Mouse (Mus musculus) kidney, embryonic 15.5 days (tissue): ENCODE results near the gene Nt5c1b. TPM values are rescaled to one million over a fixed set of nuclear protein-coding genes. Genes with fewer than 3 reads are reported as not detected.

ENCODE experiments used
- ATAC-seq: fragments of 200-750 bp; cut with Nextera tagmentation; replicated peaks from 2 replicates; pipeline ENCODE4 v1.8.0; 2017; ENCODE audit warnings: moderate TSS enrichment; ENCODE audit not compliant: low FRiP score
- H3K27ac ChIP-seq: fragments of 300-500 bp; sonication (generic); 2 replicates; pipeline ENCODE4 v1.5.1; 2015; ENCODE audit warnings: mild to moderate bottlenecking, inconsistent platforms
- H3K27me3 ChIP-seq: fragments of 300-500 bp; sonication (generic); 2 replicates; pipeline ENCODE4 v1.6.1; 2015; ENCODE audit warnings: inconsistent platforms
- H3K36me3 ChIP-seq: fragments of 300-500 bp; sonication (generic); 2 replicates; pipeline ENCODE4 v1.6.1; 2015; ENCODE audit warnings: inconsistent platforms
- H3K4me1 ChIP-seq: fragments of 300-500 bp; sonication (generic); 2 replicates; pipeline ENCODE4 v1.6.1; 2015; ENCODE audit warnings: inconsistent platforms
- H3K4me2 ChIP-seq: fragments of 300-500 bp; sonication (generic); 2 replicates; pipeline ENCODE4 v1.6.1; 2015; ENCODE audit warnings: moderate library complexity, mild to moderate bottlenecking, inconsistent platforms
- H3K4me3 ChIP-seq: fragments of 300-500 bp; sonication (generic); replicated peaks from 2 replicates; pipeline ENCODE4 v1.5.1; 2015; ENCODE audit warnings: mild to moderate bottlenecking, inconsistent platforms
- H3K9ac ChIP-seq: fragments of 300-500 bp; sonication (generic); 2 replicates; pipeline ENCODE4 v1.6.1; 2015; ENCODE audit warnings: mild to moderate bottlenecking, inconsistent platforms
- H3K9me3 ChIP-seq: fragments of 300-500 bp; sonication (generic); replicated peaks from 2 replicates; pipeline ENCODE4 v1.6.1; 2016; ENCODE audit warnings: inconsistent platforms
- WGBS: fragments of 180-500 bp; shearing (Covaris S2); methylation state at CpG from one replicate; pipeline ENCODE4 v1.1.7; 2015; ENCODE audit warnings: mixed read lengths; 5-methylcytosine and 5-hydroxymethylcytosine counted together
- polyA plus RNA-seq: library from polyadenylated mRNA; unstranded; fragments of >200 nt; fragmentation: Nextera tagmentation; extraction: Ambion mirVana; gene quantifications from 2 replicates; pipeline ENCODE4 v1.2.1, GENCODE M21; 2015

Gene Nt5c1b
- polyA plus RNA-seq, 1 experiment from 2014 or later: not detected

DNA sequence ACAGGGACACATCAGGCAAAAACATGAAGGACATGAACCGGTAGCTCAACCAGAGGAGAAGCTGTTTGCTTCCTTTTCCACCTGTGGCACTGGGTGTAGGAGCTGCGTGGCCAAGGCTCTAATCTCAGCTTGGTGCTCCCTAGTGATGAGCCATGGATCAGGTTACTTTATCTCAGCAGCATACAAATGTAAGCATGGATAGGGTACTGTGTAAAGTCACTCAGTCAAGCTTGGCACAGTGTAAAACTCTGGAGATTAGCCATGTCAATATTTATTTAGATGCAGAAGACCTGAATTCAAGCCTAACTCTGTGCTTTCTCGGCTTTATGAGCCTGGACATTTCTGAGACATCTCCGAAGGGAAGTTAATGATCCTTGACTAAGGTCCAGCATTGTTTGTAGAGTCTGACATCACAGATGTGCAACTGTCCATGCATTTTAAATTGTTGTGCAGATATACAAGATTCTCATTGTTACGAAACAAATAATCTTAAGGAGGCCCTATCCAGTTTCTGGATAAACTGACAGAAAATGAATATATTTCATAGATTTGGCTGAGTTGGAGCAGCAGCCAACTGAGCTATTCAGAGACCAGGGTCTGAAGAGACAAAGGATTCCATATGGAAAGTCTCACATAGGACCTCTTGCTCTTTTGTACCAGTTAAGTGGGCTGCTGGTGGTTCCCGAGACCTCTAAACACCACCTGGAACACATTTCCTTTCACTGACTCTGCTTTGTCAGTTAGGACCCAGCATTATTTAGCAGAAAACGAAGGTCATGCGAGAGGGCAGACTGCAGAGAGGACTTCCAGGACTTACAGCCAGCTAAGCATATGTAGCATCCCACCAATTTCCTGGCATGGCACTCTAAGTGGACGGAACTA lies 56.5 kb downstream of the Nt5c1b start:
- peak overlapping the region; percentile 45 for H3K27ac ChIP-seq
- no peak overlapping the region for H3K9ac ChIP-seq
- no peaks in the 10 kb centered on the region for H3K36me3 ChIP-seq
- no peak overlapping the region for H3K4me3 ChIP-seq
- H3K4me1 ChIP-seq: no peaks in the 10 kb centered on the region
- no peak overlapping the region for H3K4me2 ChIP-seq
- ATAC-seq: peak; percentile 87
- H3K27me3 ChIP-seq: no peaks in the 10 kb centered on the region
- WGBS: 42% methylated on average over 9 of the region's 9 CpGs
- H3K9me3 ChIP-seq: no peaks in the 10 kb centered on the region

DNA sequence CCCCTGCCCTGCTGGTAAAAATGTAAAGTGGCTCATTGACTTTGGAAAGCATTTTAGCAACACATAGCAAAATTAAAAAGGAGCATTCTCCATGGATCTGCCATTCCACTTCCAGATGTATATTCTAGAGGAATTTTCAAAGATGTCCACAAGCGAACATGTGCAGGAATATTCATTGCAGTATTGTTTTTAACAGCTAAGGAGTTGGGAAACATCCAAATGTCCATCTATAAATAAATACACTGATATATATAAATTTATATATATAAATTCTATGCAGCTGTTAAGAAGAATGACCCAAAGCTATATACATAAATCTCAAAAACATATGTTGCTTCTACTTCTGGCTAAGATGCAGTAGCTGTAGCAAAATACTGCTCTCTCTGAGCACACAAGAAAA lies 61.2 kb downstream of the Nt5c1b start:
- no peak for ATAC-seq
- H3K27ac ChIP-seq: no peak overlapping the region
- no peaks in the 10 kb centered on the region for H3K36me3 ChIP-seq
- H3K9ac ChIP-seq: no peak overlapping the region
- no peaks in the 10 kb centered on the region for H3K4me1 ChIP-seq
- H3K4me3 ChIP-seq: no peak overlapping the region
- 77% methylated on average over 1 of the region's 1 CpGs for WGBS
- no peak overlapping the region for H3K4me2 ChIP-seq
- H3K9me3 ChIP-seq: no peaks in the 10 kb centered on the region
- no peaks in the 10 kb centered on the region for H3K27me3 ChIP-seq

DNA sequence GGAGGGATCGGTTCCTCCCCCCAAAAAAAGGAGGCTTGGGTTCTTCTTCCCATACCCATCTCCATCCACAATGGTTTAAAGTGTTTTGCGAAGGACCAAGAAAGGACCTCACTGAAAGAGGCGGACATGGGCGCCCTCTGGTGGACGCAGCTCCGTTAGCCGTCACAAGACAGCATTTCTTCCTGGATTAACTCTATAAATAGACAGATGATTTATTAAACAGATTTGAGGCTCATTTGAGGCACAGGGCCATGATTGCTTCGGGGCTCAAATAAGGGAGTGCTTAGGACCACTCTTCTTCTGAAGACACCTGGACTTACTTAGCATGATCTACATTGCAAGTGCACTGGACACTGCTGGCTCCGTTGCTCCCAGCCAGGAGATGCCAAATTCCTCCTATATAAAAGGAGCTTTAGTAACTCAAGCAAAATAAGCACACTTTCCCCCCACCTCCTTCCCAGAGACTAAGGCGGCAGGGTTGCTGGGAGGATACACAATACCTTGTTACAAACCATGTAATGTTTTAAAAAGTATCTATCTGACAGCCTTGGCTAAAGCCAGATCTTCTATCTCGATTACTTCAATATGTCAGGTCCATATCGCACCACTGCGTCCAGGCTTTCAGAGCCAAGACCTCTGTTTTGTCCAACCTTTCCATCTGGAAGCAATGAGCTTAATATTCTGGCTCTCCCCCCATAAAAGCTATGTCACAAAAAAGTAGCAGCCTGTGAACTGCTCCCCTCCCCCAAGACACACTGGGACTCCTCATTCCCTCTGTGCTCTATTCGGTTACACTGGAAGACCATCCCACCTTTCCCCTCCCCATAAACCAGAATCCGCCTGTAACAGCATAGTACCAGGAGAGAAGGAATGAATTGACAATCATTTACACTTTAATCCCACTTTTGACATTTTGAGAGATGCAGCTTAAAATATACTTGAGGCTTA lies 68.6 kb downstream of the Nt5c1b start:
- no peak overlapping the region for H3K9ac ChIP-seq
- 29% methylated on average over 15 of the region's 15 CpGs for WGBS
- H3K27me3 ChIP-seq: no peaks in the 10 kb centered on the region
- no peak overlapping the region for H3K4me3 ChIP-seq
- H3K36me3 ChIP-seq: no peaks in the 10 kb centered on the region
- H3K4me1 ChIP-seq: peaks cover 16% of the 10 kb centered on the region
- peak; percentile 55 for ATAC-seq
- H3K27ac ChIP-seq: no peak overlapping the region
- no peak overlapping the region for H3K4me2 ChIP-seq
- no peaks in the 10 kb centered on the region for H3K9me3 ChIP-seq

Other genes starting within 250 kb of the Nt5c1b start
- 36.1 and 36.5 TPM in 2 replicates for gene Rdh14, start 20.8 kb downstream of the Nt5c1b start, polyA plus RNA-seq